Mouse (Mus musculus) splenic B cell, adult 2 months (primary cell): ENCODE measurements around the gene Cyb5b.
A peak's percentile ranks its signal among the peaks of the same experiment; 100 is the strongest.
"Not testable (repeated sequence)": the region's sequence is repeated elsewhere in the genome, so short reads cannot be mapped to it uniquely, and the experiment has no call there.

Source experiments
- DNase-seq: peaks from one replicate; pipeline ENCODE4 v3.0.0-alpha.2; 2011; ENCODE audit warnings: low read depth, low spot score
- H3K27me3 ChIP-seq: 2 replicates; pipeline ENCODE4 v1.6.1; 2012; ENCODE audit warnings: mild to moderate bottlenecking, low read length, moderate library complexity, mixed read lengths; ENCODE audit not compliant: control insufficient read depth, poor library complexity, insufficient read depth, severe bottlenecking
- H3K36me3 ChIP-seq: 2 replicates; pipeline ENCODE4 v1.6.1; 2012; ENCODE audit warnings: mild to moderate bottlenecking, low read length, moderate library complexity, mixed read lengths; ENCODE audit not compliant: control insufficient read depth, poor library complexity, insufficient read depth, severe bottlenecking

The Cyb5b gene

DNA sequence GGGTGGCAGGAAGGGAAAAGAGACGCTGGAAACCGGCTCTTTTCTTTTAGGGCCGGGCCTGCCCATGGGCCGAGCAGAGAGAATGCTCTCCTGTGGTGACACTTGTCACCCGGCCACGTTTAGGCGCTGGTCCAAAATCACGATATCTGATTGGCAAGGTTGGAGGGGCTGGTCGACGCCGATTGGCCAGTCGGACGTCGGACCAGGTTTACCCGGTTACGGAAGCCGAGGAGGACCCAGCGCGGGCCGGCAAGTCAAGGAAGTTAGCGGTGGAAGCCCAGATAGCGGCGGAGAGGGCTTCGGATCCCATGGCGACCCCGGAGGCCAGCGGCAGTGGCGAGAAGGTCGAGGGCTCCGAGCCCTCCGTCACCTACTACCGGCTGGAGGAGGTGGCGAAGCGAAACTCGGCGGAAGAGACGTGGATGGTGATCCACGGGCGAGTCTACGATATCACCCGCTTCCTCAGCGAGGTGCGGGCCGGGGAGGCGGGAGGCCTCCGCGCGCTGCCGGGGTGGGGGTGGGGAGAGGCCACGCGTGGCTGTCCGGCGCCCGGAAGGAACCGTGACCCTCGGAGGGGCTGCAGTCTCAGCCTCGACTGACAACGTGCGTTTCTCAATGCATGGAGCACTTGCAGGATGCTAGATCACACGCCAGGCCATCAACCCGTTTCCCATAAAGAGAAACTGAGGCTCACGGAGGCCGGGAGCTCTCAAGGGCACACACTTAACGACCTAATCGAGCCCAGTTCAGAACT lies at the start of gene Cyb5b:
Cyb5b (plus strand) TSS at position 237 of the 754 bp plus-strand sequence.
- peak; percentile 93 for DNase-seq
- H3K27me3 ChIP-seq, result no peaks in the 10 kb centered on the region
- H3K36me3 ChIP-seq, result peaks cover 9% of the 10 kb centered on the region; the same call in 1 of the 2 replicates

DNA sequence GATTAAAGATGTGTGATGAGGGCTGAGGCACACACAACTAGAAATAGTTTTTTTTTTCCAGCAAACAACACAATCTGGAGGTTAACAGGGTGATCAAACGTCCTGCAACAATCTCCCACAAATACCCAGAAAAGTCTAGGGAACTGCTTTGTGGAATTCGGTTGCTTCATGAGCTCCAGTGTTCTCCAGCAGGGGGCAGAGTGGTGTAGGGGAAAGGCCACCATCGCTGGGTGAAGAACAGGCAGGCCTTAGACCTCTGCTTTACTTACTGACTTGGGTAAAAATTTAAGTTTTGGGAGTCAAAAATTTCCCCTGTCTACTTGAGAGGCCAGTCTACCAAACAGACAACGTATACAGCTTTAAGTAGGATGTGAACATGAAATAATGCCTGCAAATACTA lies 45.9 kb upstream of the Cyb5b start:
- Histone ChIP-seq H3K36me3 (no peaks in the 10 kb centered on the region), H3K27me3 (no peaks in the 10 kb centered on the region)
- peak; percentile 75 for DNase-seq

DNA sequence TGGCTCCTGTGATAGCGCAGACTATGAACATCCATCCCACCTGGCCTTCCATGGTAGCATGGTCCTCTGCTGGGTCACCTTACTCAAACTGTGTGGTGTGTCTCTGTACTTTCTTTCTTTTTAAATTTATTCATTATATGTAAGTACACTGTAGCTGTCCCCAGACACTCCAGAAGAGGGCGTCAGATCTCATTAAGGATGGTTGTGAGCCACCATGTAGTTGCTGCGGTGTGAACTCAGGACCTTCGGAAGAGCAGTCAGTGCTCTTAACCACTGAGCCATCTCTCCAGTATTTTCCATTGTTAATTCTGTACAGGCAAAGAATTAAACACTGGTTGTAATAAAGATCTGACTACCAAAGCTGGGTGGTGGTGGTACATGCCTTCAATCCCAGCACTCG lies 42.4 kb upstream of the Cyb5b start:
- not testable (repeated sequence) for H3K36me3 ChIP-seq, DNase-seq, H3K27me3 ChIP-seq

DNA sequence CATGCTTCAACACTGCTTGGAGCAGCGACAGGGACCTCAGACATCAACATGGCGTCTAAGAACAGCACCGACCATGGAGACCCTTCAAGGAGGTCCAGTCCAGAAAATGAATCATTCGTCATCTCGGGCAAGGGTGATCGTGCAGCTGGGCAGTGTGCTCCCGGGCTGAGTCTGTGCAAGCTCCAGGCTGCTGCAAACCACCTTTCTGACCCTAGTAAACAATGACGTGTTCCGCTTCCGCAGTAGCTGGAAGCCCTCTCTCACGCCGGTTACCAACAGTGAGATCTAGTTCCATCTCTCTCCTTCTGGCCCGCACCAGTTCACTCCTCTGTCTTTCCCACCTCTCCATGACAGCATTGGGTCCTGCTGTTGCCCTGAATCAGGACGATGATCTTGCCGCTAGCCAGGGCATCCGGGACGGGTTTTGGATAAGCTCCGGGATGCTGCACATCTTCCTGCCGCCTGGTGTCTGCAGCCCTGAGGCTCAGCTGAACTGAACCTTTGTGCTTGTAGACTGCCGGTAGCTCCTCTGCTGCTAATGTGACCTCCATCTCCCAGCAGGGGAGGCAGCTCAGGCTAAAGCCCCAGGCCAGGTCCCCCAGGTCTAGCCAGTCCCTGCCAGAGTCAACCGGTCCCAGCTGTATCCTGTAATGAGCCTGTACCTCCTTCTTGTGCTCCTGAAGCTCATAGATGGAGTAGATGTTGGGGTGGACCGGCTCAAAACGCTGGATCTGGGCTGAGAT lies 41.3 kb upstream of the Cyb5b start:
- no peak for DNase-seq
- H3K27me3 ChIP-seq, result no peaks in the 10 kb centered on the region
- no peaks in the 10 kb centered on the region for H3K36me3 ChIP-seq

DNA sequence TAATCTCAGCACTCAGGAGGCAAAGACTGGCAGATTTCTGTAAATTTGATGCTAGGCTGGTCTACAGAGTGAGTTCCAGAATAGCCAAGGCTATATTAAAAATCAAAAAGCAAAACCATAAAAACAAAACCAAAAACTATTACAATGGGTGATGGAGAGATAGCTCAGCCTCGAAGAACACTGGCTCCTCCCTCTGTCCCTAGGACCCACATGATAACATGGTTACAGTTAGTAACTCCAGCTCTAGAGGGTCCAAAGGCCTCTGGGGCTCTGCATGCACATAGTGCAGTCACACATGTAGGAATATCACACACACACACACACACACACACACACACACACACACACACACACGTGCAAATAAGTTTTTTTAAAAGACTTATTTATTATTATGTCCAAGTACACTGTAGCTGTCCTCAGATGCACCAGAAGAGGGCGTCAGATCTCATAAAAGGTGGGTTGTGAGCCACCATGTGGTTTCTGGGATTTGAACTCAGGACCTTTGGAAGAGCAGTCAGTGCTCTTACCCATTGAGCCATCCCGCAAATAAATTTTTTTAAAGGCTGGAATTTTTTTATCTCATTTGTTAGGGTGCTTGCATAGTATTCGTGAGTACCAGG lies 40.5 kb upstream of the Cyb5b start:
- no peaks in the 10 kb centered on the region for H3K36me3 ChIP-seq
- DNase-seq, result peak; percentile 18
- H3K27me3 ChIP-seq, result no peaks in the 10 kb centered on the region

DNA sequence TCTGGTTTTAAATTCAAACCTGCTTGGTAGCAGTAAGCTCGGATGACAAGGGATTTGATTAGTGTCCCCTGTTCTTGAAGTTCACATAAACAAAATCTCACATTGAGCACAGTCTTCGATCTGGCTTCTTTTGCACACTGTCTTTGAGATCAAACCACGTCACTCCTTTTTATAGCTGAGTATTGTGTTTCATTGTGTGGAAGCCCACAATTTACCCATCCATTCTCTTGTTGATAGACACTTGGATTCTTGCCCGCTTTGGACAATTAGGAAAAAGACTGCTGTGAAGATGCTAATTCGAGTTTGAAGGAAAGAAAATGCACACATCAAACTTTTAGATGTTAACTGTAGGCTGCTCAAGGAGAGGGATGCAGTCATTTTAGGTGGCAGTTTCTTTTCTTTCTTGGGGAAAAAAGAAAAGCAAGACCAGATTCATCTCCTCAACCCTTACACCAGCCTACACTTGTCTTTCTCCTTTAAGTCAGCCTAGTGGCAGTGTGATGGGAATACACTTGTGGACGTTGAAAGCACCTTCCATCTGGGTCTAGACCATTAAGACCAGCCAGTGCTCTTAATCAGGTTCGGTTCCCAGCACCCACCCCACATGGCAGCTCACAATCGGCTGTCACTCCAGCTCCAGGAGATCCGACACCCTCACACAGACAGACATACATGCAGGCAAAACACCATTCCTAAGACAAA lies 39.7 kb upstream of the Cyb5b start:
- DNase-seq, result no peak
- no peaks in the 10 kb centered on the region for H3K27me3 ChIP-seq
- H3K36me3 ChIP-seq, result no peaks in the 10 kb centered on the region

DNA sequence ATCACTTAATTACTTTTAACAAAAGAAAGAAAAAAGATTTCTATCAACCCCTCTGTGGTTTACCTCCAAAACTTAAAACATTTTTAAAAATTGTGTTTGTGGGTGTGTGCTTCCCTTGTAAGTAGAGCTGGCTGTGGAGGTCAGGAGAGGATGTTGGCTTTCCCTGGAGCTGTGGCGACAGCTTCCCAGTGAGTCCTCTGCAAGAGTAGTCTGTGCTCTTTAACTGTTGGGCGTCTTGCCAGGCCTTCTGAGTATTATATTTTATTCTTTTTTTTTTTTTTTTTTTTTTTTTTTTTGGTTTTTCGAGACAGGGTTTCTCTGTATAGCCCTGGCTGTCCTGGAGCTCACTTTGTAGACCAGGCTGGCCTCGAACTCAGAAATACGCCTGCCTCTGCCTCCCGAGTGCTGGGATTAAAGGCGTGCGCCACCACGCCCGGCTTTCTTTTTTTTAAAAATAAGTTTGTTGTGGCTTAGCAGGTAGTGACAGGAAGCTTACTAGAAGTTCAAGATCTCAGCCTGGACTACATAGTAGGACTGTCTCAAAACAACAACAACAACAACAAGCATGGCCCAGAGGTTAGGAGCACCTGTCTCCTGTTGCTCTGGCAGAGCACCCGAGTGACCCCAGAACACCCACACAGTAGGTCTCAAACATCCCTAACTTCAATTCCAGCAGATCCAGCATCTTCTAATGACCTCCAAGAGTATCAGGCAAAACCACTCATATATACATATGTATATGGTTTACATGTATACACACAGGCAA lies 38.9 kb upstream of the Cyb5b start:
- Histone ChIP-seq H3K36me3 (no peaks in the 10 kb centered on the region), H3K27me3 (no peaks in the 10 kb centered on the region)
- no peak for DNase-seq

DNA sequence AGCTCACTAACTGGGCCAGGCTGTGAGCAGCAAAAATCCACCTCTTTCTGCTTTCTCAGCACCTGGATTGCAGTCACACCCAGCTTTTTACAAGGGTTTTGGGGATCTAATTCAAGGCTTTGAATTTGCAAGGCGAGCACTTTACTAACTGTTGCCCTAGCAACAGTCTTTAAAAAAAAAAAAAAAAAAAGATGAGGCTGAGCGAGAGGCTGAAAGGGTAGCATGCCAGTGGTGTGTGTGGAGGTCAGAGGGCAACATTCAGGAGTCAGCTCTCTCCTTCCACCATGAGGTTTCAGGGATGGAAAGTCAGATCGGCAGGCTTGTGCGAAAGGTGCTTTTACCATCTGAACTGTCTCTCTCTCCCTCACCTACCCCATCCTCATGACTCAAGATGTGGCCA lies 37.2 kb upstream of the Cyb5b start:
- Histone ChIP-seq H3K27me3 (no peaks in the 10 kb centered on the region), H3K36me3 (no peaks in the 10 kb centered on the region)
- DNase-seq, result no peak

DNA sequence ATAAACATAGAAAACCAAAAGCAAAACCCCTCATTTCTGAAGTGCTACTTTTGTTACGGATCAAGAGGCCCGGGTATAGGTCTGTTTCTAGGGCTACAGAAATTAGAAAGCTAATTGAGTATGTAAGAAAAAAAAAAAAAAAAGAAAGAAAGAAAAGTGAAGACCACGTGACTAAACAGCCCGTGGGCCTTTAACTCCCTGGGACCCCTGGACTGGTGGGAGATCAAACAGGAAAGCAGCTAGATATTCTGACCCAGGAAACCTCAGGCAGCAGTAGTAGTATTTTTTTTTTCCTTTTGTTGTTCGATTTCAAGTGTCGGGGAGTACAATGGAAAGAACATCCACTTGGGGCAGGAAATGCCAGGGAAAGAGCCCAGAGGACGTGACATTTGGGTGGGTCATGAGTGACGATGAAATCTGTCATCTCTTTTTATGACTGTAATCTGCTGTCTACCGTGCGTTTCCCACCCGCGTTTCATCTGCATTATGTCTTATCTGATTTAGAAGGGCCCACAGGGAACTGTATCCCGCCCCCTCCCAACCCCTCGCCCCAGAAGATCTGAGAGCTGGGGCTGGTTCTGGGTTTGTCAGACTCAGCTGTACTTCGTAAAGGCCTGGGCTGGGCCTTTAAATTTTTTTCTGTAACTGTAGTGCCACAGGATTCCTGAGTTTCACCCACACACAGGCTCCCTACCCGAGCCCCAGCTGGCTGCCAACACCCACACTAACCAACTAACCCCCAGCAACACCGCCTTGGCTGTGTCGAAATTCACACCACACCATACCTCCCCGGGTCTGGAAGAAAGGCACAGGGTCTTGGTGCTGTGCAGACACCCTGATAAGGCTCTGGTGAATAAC lies 36.1 kb upstream of the Cyb5b start:
- Histone ChIP-seq H3K27me3 (no peaks in the 10 kb centered on the region), H3K36me3 (no peaks in the 10 kb centered on the region)
- no peak for DNase-seq

DNA sequence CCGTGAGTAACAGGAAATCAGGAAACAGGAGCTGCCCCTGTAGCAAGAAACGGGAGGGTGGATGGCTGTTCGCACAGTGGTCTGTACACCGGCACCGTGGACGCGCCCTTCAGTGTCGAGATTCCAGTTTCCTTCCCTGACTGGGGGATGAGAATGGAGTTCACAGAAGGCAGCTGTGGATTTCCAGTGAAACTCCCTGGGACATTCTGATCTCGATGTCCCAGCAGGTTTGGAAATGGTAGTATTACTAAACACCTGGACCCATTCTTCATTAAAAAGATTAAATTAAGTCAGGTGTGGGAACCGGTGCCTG lies 35.5 kb upstream of the Cyb5b start:
- no peaks in the 10 kb centered on the region for H3K36me3 ChIP-seq
- DNase-seq, result no peak
- H3K27me3 ChIP-seq, result no peaks in the 10 kb centered on the region

DNA sequence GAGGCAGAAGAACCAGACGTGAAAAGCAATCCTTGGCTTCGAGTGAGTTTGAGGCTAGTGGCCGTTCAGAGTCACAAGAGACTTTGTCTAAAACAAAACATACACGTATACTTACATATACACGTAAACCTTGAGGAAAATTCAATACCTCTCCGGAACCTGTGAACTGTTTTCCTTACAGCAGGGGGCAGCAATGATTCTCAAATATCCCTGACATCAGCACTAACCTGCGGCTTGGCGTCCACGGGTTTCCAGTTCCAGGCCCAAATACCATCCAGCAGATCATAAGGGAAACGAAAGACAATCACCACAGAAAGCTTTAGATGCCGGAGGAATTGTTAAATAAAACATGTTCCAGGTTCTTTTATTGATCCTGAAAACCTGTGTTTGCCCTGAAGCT lies 34.4 kb upstream of the Cyb5b start:
- H3K36me3 ChIP-seq, result no peaks in the 10 kb centered on the region
- H3K27me3 ChIP-seq, result no peaks in the 10 kb centered on the region
- DNase-seq, result peak; percentile 84

DNA sequence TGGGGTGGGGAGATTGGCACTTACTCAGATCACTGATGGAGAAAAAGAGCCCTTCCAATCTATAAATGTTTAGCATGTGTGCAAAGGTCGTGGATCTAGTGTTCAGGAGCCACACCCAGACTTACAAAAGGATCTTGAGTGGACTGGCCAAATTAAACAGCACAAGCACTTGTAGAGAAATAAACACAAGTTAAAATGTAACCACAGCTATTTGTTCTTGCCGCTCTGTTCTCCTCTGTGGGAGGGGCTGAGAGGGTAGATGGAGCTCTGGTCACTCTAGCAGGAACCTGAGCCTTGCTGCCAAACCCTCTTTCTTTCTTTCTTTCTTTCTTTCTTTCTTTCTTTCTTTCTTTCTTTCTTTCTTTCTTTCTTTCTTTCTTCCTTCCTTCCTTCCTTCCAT lies 33.4 kb upstream of the Cyb5b start:
- H3K27me3 ChIP-seq, result no peaks in the 10 kb centered on the region
- H3K36me3 ChIP-seq, result no peaks in the 10 kb centered on the region
- no peak for DNase-seq

DNA sequence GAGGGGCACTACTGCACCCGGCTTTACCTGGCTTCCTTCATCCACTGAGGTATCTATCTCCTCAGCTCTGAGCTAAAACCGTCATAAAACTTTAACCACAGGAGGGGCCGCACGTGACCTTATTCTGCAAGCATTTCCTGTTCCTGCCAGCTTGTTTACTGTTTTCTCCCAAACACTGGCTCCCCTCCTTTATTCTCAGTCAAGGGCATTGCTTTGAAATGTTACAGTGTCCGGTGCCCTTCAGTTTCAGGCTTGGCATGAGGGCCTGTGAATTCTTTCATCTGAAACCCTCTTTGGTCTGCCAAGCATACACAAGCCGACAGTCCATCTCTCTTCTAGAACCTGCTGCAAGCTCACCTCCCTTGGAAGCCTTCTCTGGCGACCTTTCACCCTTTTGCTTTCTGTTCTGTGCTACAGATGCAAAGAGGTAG lies 31.6 kb upstream of the Cyb5b start:
- H3K27me3 ChIP-seq, result no peaks in the 10 kb centered on the region
- no peak for DNase-seq

DNA sequence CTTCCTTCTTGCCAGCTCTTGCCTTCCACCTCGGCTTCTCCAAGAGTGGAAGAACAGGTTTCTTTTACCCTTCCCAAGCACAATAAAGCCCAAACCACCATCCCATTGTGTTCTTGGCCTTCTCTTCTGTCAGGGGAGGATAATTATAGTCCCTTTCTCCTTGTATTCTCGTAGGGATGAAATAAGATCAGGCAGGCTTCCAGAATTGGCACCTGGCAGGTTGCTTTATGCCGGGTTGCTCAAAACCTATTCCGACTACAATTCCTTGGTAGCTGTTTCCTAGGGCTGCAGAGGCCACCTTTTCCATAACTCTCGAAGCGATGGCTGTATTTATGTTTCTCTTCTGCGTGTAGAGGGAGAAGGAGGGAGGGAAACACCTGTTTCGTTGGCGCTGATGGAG lies 31.0 kb upstream of the Cyb5b start:
- H3K27me3 ChIP-seq, result no peaks in the 10 kb centered on the region
- no peak for DNase-seq
- H3K36me3 ChIP-seq, result no peaks in the 10 kb centered on the region

More for the DNA sequence above, 31.6 kb upstream of the Cyb5b start:
- H3K36me3 ChIP-seq, result no peaks in the 10 kb centered on the region
